In genomic region chr5:118553290-118553689, GRCm38 (mm10) we compare ENCODE assay signal across 20 mouse cellular contexts. TPM values are rescaled to one million over a fixed set of nuclear protein-coding genes. Genes with fewer than 3 reads are reported as not detected.
DNase-seq lines count a peak whose midpoint lies in the region; ATAC-seq and TF ChIP-seq lines count a peak whose summit lies in the region.
"Had no signal": no experiment of that assay in that cellular context is flagged by ENCODE, and none has a peak within 500 bp of the region (broad histone marks: within the 10 kb centered on the region; RNA-seq: fewer than 3 reads in every experiment).

No protein-coding gene starts in this region.

- no peak overlapping the region for H3K27ac ChIP-seq in CH12.LX (ENCODE audit: insufficient read depth, low read depth)
- no peak overlapping the region for H3K27ac ChIP-seq in MEL (ENCODE audit: control insufficient read depth, low read depth, low read length)
- no peak overlapping the region for H3K27ac ChIP-seq in kidney, embryonic 15.5 days

- DNase-seq in CH12.LX (ENCODE audit: extremely low read depth) (no peak), MEL (ENCODE audit: low read depth, low spot score) (no peak)
- DNase-seq in layer of hippocampus, adult 11-12 months (ENCODE audit: low spot score), result no peak
- DNase-seq: adrenal gland, adult 2 months; adrenal gland, adult 8-10 months; adrenal gland, postnatal 10 days; adrenal gland, postnatal 14 days; adrenal gland, postnatal 25 days; adrenal gland, postnatal 36 days; B cell, adult 2 months; cerebellum, adult 11 months; cerebellum, adult 11-12 months; cerebellum, adult 18-20 months; cerebellum, adult 2 months; cerebellum, adult 8-10 months had no signal

- H3K4me2 ChIP-seq in CH12.LX (ENCODE audit: insufficient read depth, low read depth, poor library complexity, severe bottlenecking), result no peak overlapping the region
- H3K4me2 ChIP-seq in kidney, embryonic 15.5 days, result no peak overlapping the region

- TF ChIP-seq CTCF in CH12.LX (conservative IDR thresholded peaks at IDR 0.05 in 1 of 2, IDR thresholded peaks at IDR 0.05 in 1 of 2; ENCODE audit: low read depth in 2 of 2, low read length in 2 of 2) (no peak), MEL (IDR thresholded peaks at IDR 0.05 in 2 of 3, conservative IDR thresholded peaks at IDR 0.05 in 1 of 3; ENCODE audit: control insufficient read depth in 1 of 3, insufficient read depth in 1 of 3, low read depth in 2 of 3, low read length in 3 of 3, poor library complexity in 1 of 3, severe bottlenecking in 1 of 3) (no peak)

- in situ Hi-C loops in CH12.LX (cut with MboI; ENCODE audit: low pct_ligation_motif_present, low pct_unique_long_range_greater_than_20kb, low sequenced_read_pairs), result no loop called here

- TF ChIP-seq RAD21 in CH12.LX (IDR thresholded peaks at IDR 0.05; ENCODE audit: low read depth, low read length), result no peak
- TF ChIP-seq RAD21 in MEL (IDR thresholded peaks at IDR 0.05; ENCODE audit: low read depth, low read length), result 0 out of 2 replicates have a peak, but pooled peaks have one; percentile 6

- H3K4me3 ChIP-seq in CH12.LX (replicated peaks in 1 of 3; ENCODE audit: low read depth in 2 of 3, low read length in 2 of 3, poor library complexity in 1 of 3) (no peak overlapping the region), MEL (ENCODE audit: control insufficient read depth in 1 of 2, insufficient read depth in 1 of 2, low read depth in 2 of 2, low read length in 2 of 2) (no peak overlapping the region)
- H3K4me3 ChIP-seq in kidney, embryonic 15.5 days (replicated peaks), result no peak overlapping the region

- H3K4me1 ChIP-seq in CH12.LX (ENCODE audit: control insufficient read depth in 1 of 2, insufficient read depth in 2 of 2) (no peaks in the 10 kb centered on the region), MEL (ENCODE audit: control insufficient read depth in 1 of 2, insufficient read depth in 2 of 2, low read length in 2 of 2) (peaks cover 0 to 15% of the 10 kb centered on the region in 2 experiments; a peak in 2 of 4 replicates)
- peaks cover 4% of the 10 kb centered on the region; the same call in 1 of the 2 replicates for H3K4me1 ChIP-seq in kidney, embryonic 15.5 days

- H3K9me3 ChIP-seq in CH12.LX (replicated peaks; ENCODE audit: low read length), result peaks cover 4% of the 10 kb centered on the region
- no peaks in the 10 kb centered on the region for H3K9me3 ChIP-seq in MEL (replicated peaks; ENCODE audit: insufficient read depth, low read length)
- H3K9me3 ChIP-seq in kidney, embryonic 15.5 days (replicated peaks), result no peaks in the 10 kb centered on the region

- H3K9ac ChIP-seq in CH12.LX (ENCODE audit: insufficient read depth, low read depth) (no peak overlapping the region), MEL (ENCODE audit: control insufficient read depth, low read depth, low read length, poor library complexity, severe bottlenecking) (no peak overlapping the region)
- no peak overlapping the region for H3K9ac ChIP-seq in kidney, embryonic 15.5 days

- no peak for TF ChIP-seq POLR2A in CH12.LX (IDR thresholded peaks at IDR 0.05; ENCODE audit: low read depth, low read length)
- TF ChIP-seq POLR2A in MEL (IDR thresholded peaks at IDR 0.05; ENCODE audit: control insufficient read depth in 1 of 2, insufficient read depth in 1 of 2, low read depth in 1 of 2, low read length in 2 of 2, poor library complexity in 1 of 2), result no peak

- H3K79me2 ChIP-seq in CH12.LX (replicated peaks; ENCODE audit: control insufficient read depth, extremely low read depth, insufficient read depth, poor library complexity, severe bottlenecking) (no peaks in the 10 kb centered on the region), MEL (ENCODE audit: control insufficient read depth, insufficient read depth, low read length, poor library complexity) (no peaks in the 10 kb centered on the region)

- ATAC-seq in kidney, embryonic 15.5 days (replicated peaks; ENCODE audit: low FRiP score), result no peak
- ATAC-seq: activated CD4-positive, CD25-positive, alpha-beta regulatory T cell, adult 4 months; CD4-positive, CD25-positive, alpha-beta regulatory T cell, adult 4 months; Patski had no signal

- H3K27me3 ChIP-seq in CH12.LX (replicated peaks) (no peaks in the 10 kb centered on the region), MEL (ENCODE audit: control insufficient read depth in 1 of 2, insufficient read depth in 2 of 2, low read length in 2 of 2) (peaks cover 0 to 2% of the 10 kb centered on the region in 2 experiments; a peak in 2 of 4 replicates)
- peaks cover 20% of the 10 kb centered on the region for H3K27me3 ChIP-seq in kidney, embryonic 15.5 days
- H3K27me3 ChIP-seq: Patski had no signal

- dilution Hi-C loops in CH12.LX (cut with MboI; ENCODE audit: extremely low pct_ligation_motif_present, extremely low pct_unique_long_range_greater_than_20kb, low sequenced_read_pairs), result no loop called here

- TF ChIP-seq EP300 in CH12.LX (IDR thresholded peaks at IDR 0.05; ENCODE audit: low read length), result no peak
- TF ChIP-seq EP300 in MEL (IDR thresholded peaks at IDR 0.05; ENCODE audit: low read depth in 1 of 2, low read length in 2 of 2), result no peak

- no peaks in the 10 kb centered on the region for H3K36me3 ChIP-seq in CH12.LX (replicated peaks in 1 of 2; ENCODE audit: control insufficient read depth in 1 of 2, insufficient read depth in 1 of 2, low read length in 1 of 2)
- peaks cover 0 to 8% of the 10 kb centered on the region in 2 experiments; a peak in 1 of 4 replicates for H3K36me3 ChIP-seq in MEL (ENCODE audit: control insufficient read depth in 1 of 2, insufficient read depth in 2 of 2, low read length in 2 of 2)
- H3K36me3 ChIP-seq in kidney, embryonic 15.5 days, result no peaks in the 10 kb centered on the region
- H3K36me3 ChIP-seq: G1E had no signal

TF ChIP-seq in CH12.LX, 34 proteins besides CTCF, POLR2A, EP300 and RAD21:
- TF ChIP-seq ZKSCAN1 (IDR thresholded peaks at IDR 0.05; ENCODE audit: borderline replicate concordance, low read depth, low read length) (peak; percentile 31; the same call in 1 of the 2 replicates), MAFK (IDR thresholded peaks at IDR 0.05; ENCODE audit: insufficient replicate concordance, low read length) (no peak)

TF ChIP-seq in MEL, 35 proteins besides CTCF, POLR2A, EP300 and RAD21:
- TF ChIP-seq ZKSCAN1 (IDR thresholded peaks at IDR 0.05; ENCODE audit: low read depth, low read length) (peak; percentile 91), CHD1 (IDR thresholded peaks at IDR 0.05; ENCODE audit: low read depth, low read length) (no peak)

RNA-seq across cellular contexts. Expression of gene Med13l, which starts 7.2 kb away (rescaled TPM):
- total RNA-seq in CH12.LX (2012; rRNA removed) (9.0 and 10.1 TPM in 2 replicates), CH12.LX (2014; rRNA removed) (1.8 and 2.0 TPM in 2 replicates), MEL (2012; rRNA removed) (13.4 and 13.8 TPM in 2 replicates)
- polyA plus RNA-seq in CH12.LX (2012; ENCODE audit: insufficient read length, low read depth) (9.4 and 11.0 TPM in 2 replicates), MEL (2012; ENCODE audit: insufficient read depth in 1 of 2, insufficient read length in 2 of 2, low read depth in 1 of 2, low replicate concordance in 2 of 2, missing spikeins in 1 of 2) (10 to 100 TPM in 1 of 2 experiments, not detected in 1; 16.1 TPM)
- 8.5 and 10.2 TPM in 2 replicates for polyA plus RNA-seq in kidney, embryonic 15.5 days (2015; fragmentation: Nextera tagmentation; extraction: Ambion mirVana)

Comparison
In these comparisons a context has a peak if more than half of its experiments do, and no peak if none do; other contexts are left out.
1. Of the 35 proteins assayed by ChIP-seq in both MEL and CH12.LX: peak only in MEL: RAD21; only in CH12.LX: none; in both: ZKSCAN1; in neither: 33.